Mouse (Mus musculus) B cell, adult (primary cell): Measurements from ENCODE around the gene Brpf3. TPM values are rescaled to one million over a fixed set of nuclear protein-coding genes. Genes with fewer than 3 reads are reported as not detected.

Experiments used
- total RNA-seq: library from RNA; stranded (reverse); gene quantifications from 4 replicates; pipeline ENCODE4 v1.2.4, GENCODE M21; 2023; ENCODE audit not compliant: inconsistent age

Brpf3 gene
- 60.5 to 72.5 TPM (median 66.7 TPM) in 4 replicates for total RNA-seq

DNA sequence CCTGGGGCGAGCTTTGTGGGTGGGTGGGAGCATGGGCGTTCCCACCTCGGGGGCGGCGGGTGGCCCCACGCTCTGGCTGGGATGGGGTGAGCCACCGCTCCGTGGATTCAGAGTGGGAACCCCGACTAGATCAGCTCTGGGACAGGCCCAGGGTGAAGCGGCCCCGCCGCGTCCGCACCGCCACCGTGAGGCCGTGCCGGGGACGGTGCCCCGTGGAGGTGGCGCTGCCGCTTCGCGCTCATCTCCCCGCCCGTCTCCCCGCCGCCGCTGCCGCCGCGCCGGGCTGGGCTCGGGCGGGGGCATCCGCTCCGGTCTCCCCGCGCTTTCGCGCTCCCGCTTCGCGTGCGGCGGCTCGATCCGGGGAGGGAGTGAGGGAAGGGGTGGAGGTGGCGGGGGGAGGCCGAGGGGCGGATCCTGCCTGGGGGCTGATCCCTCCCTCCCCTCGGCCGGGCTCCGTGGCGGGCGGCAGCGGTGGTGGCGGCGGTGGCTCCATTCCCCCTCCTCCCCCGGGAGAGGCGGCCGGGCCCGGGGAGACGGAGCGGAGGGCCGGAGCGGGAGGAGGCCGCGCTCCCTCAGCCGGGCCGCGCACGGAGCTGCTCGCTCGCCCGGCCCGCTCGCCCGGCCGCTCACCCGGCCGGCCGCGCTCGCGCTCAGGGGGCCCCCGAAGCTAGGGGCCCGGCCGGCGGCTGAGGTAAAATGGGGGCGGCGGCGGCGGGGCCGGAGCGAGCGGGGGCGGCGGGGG, at the start of gene Brpf3:
Gene Brpf3 (plus strand): TSS at position 420 of the 742 bp plus-strand sequence.

DNA sequence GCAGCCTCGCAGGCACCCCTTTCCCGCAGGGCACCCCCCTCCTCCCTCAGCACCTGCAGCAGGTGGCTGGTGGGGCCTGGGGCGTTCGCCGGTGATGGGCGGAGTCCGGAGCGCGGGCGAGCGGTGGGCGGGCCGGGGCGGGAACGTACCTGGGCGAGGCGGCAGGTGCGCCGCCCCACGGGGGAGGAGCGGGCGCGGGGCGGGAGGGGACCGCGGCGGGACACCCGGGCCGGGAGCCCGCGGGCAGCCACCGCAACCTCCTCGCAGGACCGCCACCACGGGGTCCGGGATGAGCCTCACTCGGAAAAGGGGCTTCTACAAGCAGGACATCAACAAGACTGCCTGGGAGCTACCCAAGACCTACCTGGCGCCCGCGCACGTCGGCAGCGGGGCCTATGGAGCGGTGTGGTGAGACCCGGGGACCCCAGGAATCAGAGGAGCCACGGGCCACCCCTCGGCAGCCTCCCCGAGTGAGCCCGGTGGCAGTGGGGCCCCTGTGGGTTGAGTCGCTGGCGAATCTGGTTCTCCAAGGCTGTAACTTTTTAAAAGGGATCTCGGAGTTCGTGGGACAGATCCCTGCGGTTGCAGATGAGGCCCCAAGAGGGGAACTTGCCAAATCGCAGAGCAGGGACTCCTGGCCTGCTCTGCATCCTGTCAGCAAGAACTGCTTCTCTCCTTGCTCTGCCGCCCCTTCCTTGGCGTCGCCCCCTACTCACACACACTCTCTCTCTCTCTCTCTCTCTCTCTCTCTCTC, 31.6 kb upstream of the Brpf3 start, which contains the start of gene Mapk13:
Gene Mapk13 (plus strand): TSS at position 177 of the 754 bp plus-strand sequence.

DNA sequence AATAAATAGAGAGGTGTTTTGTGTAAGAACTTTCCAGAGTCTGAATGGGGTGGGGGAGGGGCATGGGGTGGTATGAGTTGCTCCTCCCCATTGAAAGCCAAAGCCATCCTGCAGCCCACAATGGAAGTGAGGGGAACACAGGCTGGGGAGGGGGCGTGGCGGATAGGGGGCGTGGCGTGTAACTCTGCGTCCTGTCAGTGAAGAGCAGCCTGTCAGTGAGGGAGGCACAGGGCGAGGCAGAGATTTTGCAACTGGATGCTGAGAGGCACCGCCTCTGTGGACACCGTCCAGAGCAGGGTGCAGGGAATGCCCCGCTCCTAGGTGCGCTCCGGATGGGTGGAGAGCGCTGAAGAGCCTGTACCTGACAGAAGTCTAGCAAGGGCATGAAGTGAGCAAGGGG, 57.3 kb downstream of the Brpf3 start, which contains the start of gene Pnpla1:
Gene Pnpla1 (plus strand): TSS at position 207 of the 400 bp plus-strand sequence.

Other genes starting within 250 kb of the Brpf3 start
- 1.3 TPM in 1 of 4 replicates, not detected in the others for gene Clps, start 240.3 kb upstream of the Brpf3 start, total RNA-seq
- gene Lhfpl5, start 225.4 kb upstream of the Brpf3 start, total RNA-seq = not detected in 4 replicates
- 96.7 to 118 TPM (median 104 TPM) in 4 replicates for gene Srpk1, start 178.4 kb upstream of the Brpf3 start, total RNA-seq
- gene Slc26a8, start 110.9 kb upstream of the Brpf3 start, total RNA-seq = 0.74 to 1.6 TPM (median 1.3 TPM) in 4 replicates
- 94.1 to 103 TPM (median 95.3 TPM) in 4 replicates for gene Mapk14, start 109.8 kb upstream of the Brpf3 start, total RNA-seq
- 3.3 to 8.6 TPM (median 5.8 TPM) in 4 replicates for gene AC170998.1, start 75.0 kb upstream of the Brpf3 start, total RNA-seq
- gene Mapk13, start 31.8 kb upstream of the Brpf3 start, total RNA-seq = 0.19 TPM in 1 of 4 replicates, not detected in the others
- not detected in 4 replicates for gene Pnpla1, start 57.3 kb downstream of the Brpf3 start, total RNA-seq
- gene 4930539E08Rik, start 114.2 kb downstream of the Brpf3 start, total RNA-seq = 0.10 to 0.21 TPM (median 0.15 TPM) in 4 replicates
- not detected in 4 replicates for gene Pxt1, start 142.8 kb downstream of the Brpf3 start, total RNA-seq
- 78.3 to 82.9 TPM (median 80.2 TPM) in 4 replicates for gene Kctd20, start 150.9 kb downstream of the Brpf3 start, total RNA-seq
- gene Stk38, start 206.9 kb downstream of the Brpf3 start, total RNA-seq = 156 to 170 TPM (median 168 TPM) in 4 replicates
- 519 to 550 TPM (median 532 TPM) in 4 replicates for gene Srsf3, start 231.5 kb downstream of the Brpf3 start, total RNA-seq